Mouse (Mus musculus): ENCODE measurements at regions not wholly inside any gene's neighbourhood (a gene's known extent, or its start where the extent isn't known, plus 50 kb on each side); places are given as distances from the start of the nearest gene placed in this dataset.

- no peak overlapping the region for H3K4me3 ChIP-seq (replicated peaks; ENCODE audit: control insufficient read depth, low read depth, low read length)
- no peak overlapping the region for H3K27ac ChIP-seq (ENCODE audit: control insufficient read depth, insufficient read depth, low read depth, low read length, poor library complexity)
- no peak for TF ChIP-seq POLR2A (IDR thresholded peaks at IDR 0.05; ENCODE audit: borderline replicate concordance, control insufficient read depth, low read depth, low read length)
- TF ChIP-seq CTCF (IDR thresholded peaks at IDR 0.05; ENCODE audit: control insufficient read depth, insufficient read depth, low read length), result no peak
- 82% methylated on average over 3 of the region's 3 CpGs for WGBS
- H3K4me1 ChIP-seq (ENCODE audit: control insufficient read depth, insufficient read depth, low read length), result no peaks in the 10 kb centered on the region
These were observed 58.8 kb upstream of the Gm21915 start for GRCm38 (mm10) chr9:40611626-40612025.

GRCm38 (mm10) chr9:40608596-40608995, 61.8 kb upstream of the Gm21915 start:
- TF ChIP-seq CTCF (IDR thresholded peaks at IDR 0.05; ENCODE audit: control insufficient read depth, insufficient read depth, low read length) (no peak), POLR2A (IDR thresholded peaks at IDR 0.05; ENCODE audit: borderline replicate concordance, control insufficient read depth, low read depth, low read length) (no peak)
- WGBS, result 87% methylated on average over 14 of the region's 14 CpGs
- Histone ChIP-seq H3K4me1 (ENCODE audit: control insufficient read depth, insufficient read depth, low read length) (no peaks in the 10 kb centered on the region), H3K4me3 (replicated peaks; ENCODE audit: control insufficient read depth, low read depth, low read length) (no peak overlapping the region), H3K27ac (ENCODE audit: control insufficient read depth, insufficient read depth, low read depth, low read length, poor library complexity) (no peak overlapping the region)

GRCm38 (mm10) chr9:40607941-40608340, 62.5 kb upstream of the Gm21915 start:
- TF ChIP-seq CTCF (IDR thresholded peaks at IDR 0.05; ENCODE audit: control insufficient read depth, insufficient read depth, low read length), result no peak
- no peak for TF ChIP-seq POLR2A (IDR thresholded peaks at IDR 0.05; ENCODE audit: borderline replicate concordance, control insufficient read depth, low read depth, low read length)
- no peaks in the 10 kb centered on the region; the same call in 1 of the 2 replicates for H3K4me1 ChIP-seq (ENCODE audit: control insufficient read depth, insufficient read depth, low read length)
- H3K27ac ChIP-seq (ENCODE audit: control insufficient read depth, insufficient read depth, low read depth, low read length, poor library complexity), result no peak overlapping the region
- H3K4me3 ChIP-seq (replicated peaks; ENCODE audit: control insufficient read depth, low read depth, low read length), result peak overlapping the region; percentile 10
- 55% methylated on average over 18 of the region's 18 CpGs for WGBS

GRCm38 (mm10) chr9:40603521-40603920, 66.9 kb upstream of the Gm21915 start:
- 25% methylated on average over 1 of the region's 1 CpGs for WGBS

DNA sequence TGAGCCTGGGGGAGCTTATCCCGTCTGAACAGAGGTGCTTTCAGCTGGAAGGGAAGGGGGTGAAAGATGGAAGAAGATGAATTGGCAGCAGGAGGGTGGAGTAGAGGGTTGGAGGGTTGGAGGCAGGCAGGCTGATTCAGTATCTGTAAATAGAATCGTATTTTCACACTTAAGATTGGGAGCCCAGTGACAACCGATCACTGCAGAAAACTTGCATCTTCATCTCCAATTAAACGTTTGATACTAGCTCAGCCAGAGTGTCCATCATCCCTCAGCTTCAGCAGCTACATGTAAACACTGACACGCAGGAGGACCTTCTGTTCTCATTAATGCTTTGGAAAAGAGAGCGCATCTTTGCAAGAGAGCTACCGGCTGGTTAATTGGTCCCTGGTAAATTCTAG, 67.2 kb upstream of the Gramd1b start:
- Histone ChIP-seq H3K4me1 (ENCODE audit: control insufficient read depth, insufficient read depth, low read length) (no peaks in the 10 kb centered on the region; the same call in 1 of the 2 replicates), H3K4me3 (replicated peaks; ENCODE audit: control insufficient read depth, low read depth, low read length) (no peak overlapping the region), H3K27ac (ENCODE audit: control insufficient read depth, insufficient read depth, low read depth, low read length, poor library complexity) (no peak overlapping the region)
- TF ChIP-seq POLR2A (IDR thresholded peaks at IDR 0.05; ENCODE audit: borderline replicate concordance, control insufficient read depth, low read depth, low read length), result no peak
- 89% methylated on average over 7 of the region's 7 CpGs for WGBS

More at GRCm38 (mm10) chr9:40603521-40603920, 66.9 kb upstream of the Gm21915 start:
- Histone ChIP-seq H3K27ac (ENCODE audit: control insufficient read depth, insufficient read depth, low read depth, low read length, poor library complexity) (no peak overlapping the region), H3K4me1 (ENCODE audit: control insufficient read depth, insufficient read depth, low read length) (no peaks in the 10 kb centered on the region; the same call in 1 of the 2 replicates), H3K4me3 (replicated peaks; ENCODE audit: control insufficient read depth, low read depth, low read length) (no peak overlapping the region)
- no peak for TF ChIP-seq CTCF (IDR thresholded peaks at IDR 0.05; ENCODE audit: control insufficient read depth, insufficient read depth, low read length)
- TF ChIP-seq POLR2A (IDR thresholded peaks at IDR 0.05; ENCODE audit: borderline replicate concordance, control insufficient read depth, low read depth, low read length), result no peak

DNA sequence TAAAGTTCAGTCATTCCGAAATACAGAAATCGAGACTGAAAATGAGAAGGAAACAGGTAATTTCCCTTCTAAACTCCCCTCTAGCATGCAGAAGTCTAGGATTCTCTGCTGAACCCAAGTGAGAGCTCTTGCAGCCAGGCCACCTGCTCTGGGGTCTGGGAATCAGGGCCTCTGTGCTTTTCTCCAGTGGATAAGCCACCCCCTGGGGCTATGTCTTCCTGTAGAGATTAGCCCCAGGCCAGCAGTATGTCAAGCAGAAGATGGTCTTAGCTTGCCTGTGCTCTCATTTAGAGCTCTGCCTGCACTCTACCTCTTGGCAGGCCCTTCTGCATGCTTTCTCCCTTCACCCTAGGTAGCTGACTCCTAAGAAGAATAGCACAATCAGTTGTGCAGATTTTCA, 56.2 kb upstream of the Gramd1b start:
- no peak overlapping the region for H3K4me3 ChIP-seq (replicated peaks; ENCODE audit: control insufficient read depth, low read depth, low read length)
- TF ChIP-seq CTCF (IDR thresholded peaks at IDR 0.05; ENCODE audit: control insufficient read depth, insufficient read depth, low read length), result no peak
- TF ChIP-seq POLR2A (IDR thresholded peaks at IDR 0.05; ENCODE audit: borderline replicate concordance, control insufficient read depth, low read depth, low read length), result no peak
- no peaks in the 10 kb centered on the region for H3K4me1 ChIP-seq (ENCODE audit: control insufficient read depth, insufficient read depth, low read length)
- WGBS, result 44% methylated on average over 2 of the region's 2 CpGs
- H3K27ac ChIP-seq (ENCODE audit: control insufficient read depth, insufficient read depth, low read depth, low read length, poor library complexity), result no peak overlapping the region

DNA sequence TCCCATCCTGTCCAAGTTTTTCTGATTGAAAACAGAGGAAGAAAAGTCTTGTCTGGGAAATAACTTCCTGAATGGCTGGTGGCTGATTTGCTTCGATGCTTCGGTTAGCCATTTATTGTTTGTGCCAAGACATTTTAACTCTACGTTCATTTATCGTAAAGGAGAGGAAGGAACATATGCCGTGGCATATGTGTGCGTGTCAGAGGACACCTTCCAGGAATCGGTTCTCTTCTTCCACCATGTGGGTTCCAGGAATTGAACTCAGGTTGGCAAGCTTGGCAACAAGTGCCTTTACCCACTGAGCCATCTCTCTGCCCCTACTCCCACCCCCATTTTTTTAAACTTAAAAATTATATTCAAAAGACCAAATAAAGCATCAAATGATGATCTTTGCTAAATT, 55.4 kb upstream of the Gramd1b start:
- no peak for TF ChIP-seq POLR2A (IDR thresholded peaks at IDR 0.05; ENCODE audit: borderline replicate concordance, control insufficient read depth, low read depth, low read length)
- TF ChIP-seq CTCF (IDR thresholded peaks at IDR 0.05; ENCODE audit: control insufficient read depth, insufficient read depth, low read length), result no peak
- Histone ChIP-seq H3K27ac (ENCODE audit: control insufficient read depth, insufficient read depth, low read depth, low read length, poor library complexity) (no peak overlapping the region), H3K4me1 (ENCODE audit: control insufficient read depth, insufficient read depth, low read length) (no peaks in the 10 kb centered on the region), H3K4me3 (replicated peaks; ENCODE audit: control insufficient read depth, low read depth, low read length) (no peak overlapping the region)
- 75% methylated on average over 7 of the region's 7 CpGs for WGBS

DNA sequence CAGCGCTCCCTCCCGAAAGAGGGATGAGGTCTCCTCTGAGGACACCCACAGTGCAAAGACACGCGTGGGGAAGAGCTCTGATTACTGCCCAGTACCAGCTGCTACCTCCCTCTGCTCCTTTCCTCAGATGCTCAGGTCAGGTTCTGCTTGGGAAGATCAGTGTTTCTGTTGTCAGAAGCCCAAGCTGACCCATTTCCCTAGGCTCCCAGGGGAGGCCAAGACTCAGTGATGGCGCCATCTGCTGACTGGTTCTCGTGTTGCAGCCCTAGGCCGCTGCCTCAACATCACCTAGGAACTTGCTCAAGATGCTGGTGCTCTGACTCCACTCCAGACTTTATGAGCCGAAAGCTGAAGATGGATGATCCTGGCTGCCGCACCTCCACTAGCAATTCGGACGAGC, 52.4 kb upstream of the Gramd1b start:
- no peak overlapping the region for H3K4me3 ChIP-seq (replicated peaks; ENCODE audit: control insufficient read depth, low read depth, low read length)
- H3K4me1 ChIP-seq (ENCODE audit: control insufficient read depth, insufficient read depth, low read length), result peaks cover 3% of the 10 kb centered on the region; the same call in 1 of the 2 replicates
- 63% methylated on average over 11 of the region's 11 CpGs for WGBS
- no peak for TF ChIP-seq POLR2A (IDR thresholded peaks at IDR 0.05; ENCODE audit: borderline replicate concordance, control insufficient read depth, low read depth, low read length)
- peak; percentile 93 for TF ChIP-seq CTCF (IDR thresholded peaks at IDR 0.05; ENCODE audit: control insufficient read depth, insufficient read depth, low read length)
- no peak overlapping the region for H3K27ac ChIP-seq (ENCODE audit: control insufficient read depth, insufficient read depth, low read depth, low read length, poor library complexity)

DNA sequence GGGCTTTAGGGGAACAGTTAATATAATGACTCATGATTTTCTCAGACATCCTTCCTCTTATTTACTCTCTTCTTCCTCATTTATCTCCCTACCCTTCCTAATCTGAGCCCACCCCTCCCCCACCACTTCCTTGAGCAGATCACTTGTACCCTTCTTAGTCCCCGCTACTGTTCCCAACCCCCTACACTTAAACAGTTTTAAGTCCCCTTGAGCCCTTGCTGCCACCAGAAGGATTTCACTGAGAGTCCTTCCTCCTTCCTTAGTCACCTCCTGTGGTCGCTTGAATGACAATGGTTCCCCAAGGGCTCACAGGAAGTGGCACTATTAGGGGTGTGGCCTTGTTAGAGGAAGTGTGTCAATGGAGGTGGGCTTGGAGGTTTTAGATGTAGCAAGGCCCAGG, 50.7 kb upstream of the Gramd1b start:
- Histone ChIP-seq H3K4me1 (ENCODE audit: control insufficient read depth, insufficient read depth, low read length) (peaks cover 3% of the 10 kb centered on the region; the same call in 1 of the 2 replicates), H3K27ac (ENCODE audit: control insufficient read depth, insufficient read depth, low read depth, low read length, poor library complexity) (peak overlapping the region; percentile 87), H3K4me3 (replicated peaks; ENCODE audit: control insufficient read depth, low read depth, low read length) (no peak overlapping the region)
- 4% methylated on average over 2 of the region's 2 CpGs for WGBS
- TF ChIP-seq CTCF (IDR thresholded peaks at IDR 0.05; ENCODE audit: control insufficient read depth, insufficient read depth, low read length) (no peak), POLR2A (IDR thresholded peaks at IDR 0.05; ENCODE audit: borderline replicate concordance, control insufficient read depth, low read depth, low read length) (no peak)

Measured in bone marrow, adult 2 months (tissue).